Mouse (Mus musculus) ovary, postnatal 14 days (tissue): ENCODE results near the gene Myof.

Experiments used
- DNase-seq: peaks from one replicate; pipeline ENCODE4 v3.0.0; 2022; ENCODE audit warnings: low spot score

The Myof gene

GRCm38 (mm10) chr19:37954236-37954635 is 89.1 kb downstream of the Myof start:
- no peak for DNase-seq

- no peak for DNase-seq
Measured at GRCm38 (mm10) chr19:37946696-37947095, 96.7 kb downstream of the Myof start.

- no peak for DNase-seq
Measured at GRCm38 (mm10) chr19:37946053-37946452, 97.3 kb downstream of the Myof start.

GRCm38 (mm10) chr19:37939203-37939602 is 104.2 kb downstream of the Myof start:
- no peak for DNase-seq

GRCm38 (mm10) chr19:37937092-37937491 is 106.3 kb downstream of the Myof start:
- no peak for DNase-seq

GRCm38 (mm10) chr19:37934640-37935039 is 108.7 kb downstream of the Myof start:
- DNase-seq, result no peak

GRCm38 (mm10) chr19:37932198-37932597 is 111.2 kb downstream of the Myof start:
- DNase-seq, result no peak

GRCm38 (mm10) chr19:37927911-37928310 is 115.5 kb downstream of the Myof start:
- no peak for DNase-seq

GRCm38 (mm10) chr19:37925323-37925722 is 118.1 kb downstream of the Myof start:
- DNase-seq, result no peak

GRCm38 (mm10) chr19:37924266-37924665 is 119.1 kb downstream of the Myof start:
- DNase-seq, result no peak

GRCm38 (mm10) chr19:37921098-37921497 is 122.3 kb downstream of the Myof start:
- DNase-seq, result no peak

GRCm38 (mm10) chr19:37918515-37918932 is 124.9 kb downstream of the Myof start:
- no peak for DNase-seq

GRCm38 (mm10) chr19:37914261-37914660 is 129.1 kb downstream of the Myof start:
- DNase-seq, result no peak

- DNase-seq, result no peak
Measured at GRCm38 (mm10) chr19:37912501-37912900, 130.9 kb downstream of the Myof start.

GRCm38 (mm10) chr19:37909830-37910261 is 133.5 kb downstream of the Myof start:
- DNase-seq, result no peak

- DNase-seq, result no peak
Measured at GRCm38 (mm10) chr19:37907451-37908320, 135.7 kb downstream of the Myof start.

- no peak for DNase-seq
Measured at GRCm38 (mm10) chr19:37906916-37907315, 136.5 kb downstream of the Myof start.

- no peak for DNase-seq
Measured at GRCm38 (mm10) chr19:37896081-37896480, 147.3 kb downstream of the Myof start.

GRCm38 (mm10) chr19:37891006-37891405 is 152.4 kb downstream of the Myof start:
- DNase-seq, result no peak

GRCm38 (mm10) chr19:37886355-37887120 is 156.8 kb downstream of the Myof start:
- peak; percentile 61 for DNase-seq

- DNase-seq, result no peak
Measured at GRCm38 (mm10) chr19:37881431-37882081, 161.8 kb downstream of the Myof start.

GRCm38 (mm10) chr19:37877511-37878167 is 165.7 kb downstream of the Myof start:
- DNase-seq, result no peak
